Mouse (Mus musculus) midbrain, embryonic 12.5 days (tissue): ENCODE measurements around the gene Cyb5r4. TPM values are rescaled to one million over a fixed set of nuclear protein-coding genes. Genes with fewer than 3 reads are reported as not detected.

Experiments used
- ATAC-seq: fragments of 200-750 bp; cut with Nextera tagmentation; 2 replicates; pipeline ENCODE4 v1.8.0; 2017; ENCODE audit warnings: low read depth, moderate TSS enrichment, moderate library complexity; ENCODE audit not compliant: low FRiP score
- H3K27ac ChIP-seq: fragments of 300-500 bp; sonication (generic); replicated peaks from 2 replicates; pipeline ENCODE4 v1.5.1; 2016; ENCODE audit warnings: mild to moderate bottlenecking
- H3K27me3 ChIP-seq: fragments of 300-500 bp; sonication (generic); 2 replicates; pipeline ENCODE4 v1.6.1; 2016; ENCODE audit warnings: mild to moderate bottlenecking
- H3K36me3 ChIP-seq: fragments of 300-500 bp; sonication (generic); 2 replicates; pipeline ENCODE4 v1.6.1; 2016
- H3K4me1 ChIP-seq: fragments of 300-500 bp; sonication (generic); 2 replicates; pipeline ENCODE4 v1.6.1; 2016
- H3K4me2 ChIP-seq: fragments of 300-500 bp; sonication (generic); replicated peaks from 2 replicates; pipeline ENCODE4 v1.6.1; 2016; ENCODE audit warnings: mild to moderate bottlenecking, moderate library complexity
- H3K4me3 ChIP-seq: fragments of 300-500 bp; sonication (generic); 2 replicates; pipeline ENCODE4 v1.5.1; 2016; ENCODE audit warnings: mild to moderate bottlenecking
- H3K9ac ChIP-seq: fragments of 300-500 bp; sonication (generic); replicated peaks from 2 replicates; pipeline ENCODE4 v1.6.1; 2016; ENCODE audit warnings: mild to moderate bottlenecking, moderate library complexity
- H3K9me3 ChIP-seq: fragments of 300-500 bp; sonication (generic); 2 replicates; pipeline ENCODE4 v1.6.1; 2016; ENCODE audit warnings: mild to moderate bottlenecking
- whole genome bisulfite sequencing: fragments of 180-500 bp; shearing (Covaris S2); methylation state at CpG from one replicate; pipeline ENCODE4 v1.1.7; 2016; 5-methylcytosine and 5-hydroxymethylcytosine counted together
- polyA plus RNA-seq: library from polyadenylated mRNA; unstranded; fragments of >200 nt; fragmentation: Nextera tagmentation; extraction: Ambion mirVana; gene quantifications from 2 replicates; pipeline ENCODE4 v1.2.1, GENCODE M21; 2016

Gene Cyb5r4
- polyA plus RNA-seq, 1 experiment from 2014 or later = 109 TPM

GRCm38 (mm10) chr9:86991758-86992157 lies 30.1 kb upstream of the Cyb5r4 start:
- Histone ChIP-seq H3K9me3 (no peaks in the 10 kb centered on the region), H3K36me3 (no peaks in the 10 kb centered on the region), H3K9ac (no peak overlapping the region), H3K4me2 (no peak overlapping the region), H3K4me3 (no peak overlapping the region), H3K4me1 (no peaks in the 10 kb centered on the region), H3K27ac (no peak overlapping the region), H3K27me3 (no peaks in the 10 kb centered on the region)
- ATAC-seq = no peak
- 88% methylated on average over 8 of the region's 8 CpGs for WGBS

GRCm38 (mm10) chr9:86997046-86997691 lies 24.6 kb upstream of the Cyb5r4 start:
- Histone ChIP-seq H3K9ac (no peak overlapping the region), H3K9me3 (no peaks in the 10 kb centered on the region), H3K4me2 (no peak overlapping the region), H3K27ac (no peak overlapping the region), H3K4me1 (no peaks in the 10 kb centered on the region), H3K36me3 (no peaks in the 10 kb centered on the region), H3K27me3 (no peaks in the 10 kb centered on the region), H3K4me3 (no peak overlapping the region)
- ATAC-seq = no peak
- 70% methylated on average over 3 of the region's 3 CpGs for whole genome bisulfite sequencing

- H3K27me3 ChIP-seq = no peaks in the 10 kb centered on the region
Observed at GRCm38 (mm10) chr9:86999956-87000582, 21.7 kb upstream of the Cyb5r4 start.

GRCm38 (mm10) chr9:87004701-87005434 lies 16.9 kb upstream of the Cyb5r4 start:
- Histone ChIP-seq H3K36me3 (no peaks in the 10 kb centered on the region), H3K9me3 (no peaks in the 10 kb centered on the region), H3K27ac (no peak overlapping the region), H3K4me3 (no peak overlapping the region), H3K27me3 (no peaks in the 10 kb centered on the region), H3K4me1 (no peaks in the 10 kb centered on the region; the same call in 1 of the 2 replicates), H3K4me2 (no peak overlapping the region), H3K9ac (no peak overlapping the region)
- WGBS = 82% methylated on average over 6 of the region's 6 CpGs
- ATAC-seq = no peak

More at GRCm38 (mm10) chr9:86999956-87000582, 21.7 kb upstream of the Cyb5r4 start:
- WGBS = 86% methylated on average over 2 of the region's 2 CpGs
- Histone ChIP-seq H3K36me3 (no peaks in the 10 kb centered on the region), H3K4me1 (no peaks in the 10 kb centered on the region), H3K9me3 (no peaks in the 10 kb centered on the region), H3K4me2 (no peak overlapping the region), H3K4me3 (no peak overlapping the region), H3K27ac (no peak overlapping the region), H3K9ac (no peak overlapping the region)
- no peak for ATAC-seq

GRCm38 (mm10) chr9:87005435-87005779 lies 16.4 kb upstream of the Cyb5r4 start:
- Histone ChIP-seq H3K9me3 (no peaks in the 10 kb centered on the region), H3K27ac (no peak overlapping the region), H3K4me3 (no peak overlapping the region), H3K4me1 (no peaks in the 10 kb centered on the region; the same call in 1 of the 2 replicates), H3K27me3 (no peaks in the 10 kb centered on the region), H3K36me3 (no peaks in the 10 kb centered on the region), H3K4me2 (no peak overlapping the region), H3K9ac (no peak overlapping the region)
- 77% methylated on average over 5 of the region's 5 CpGs for WGBS
- ATAC-seq = no peak

GRCm38 (mm10) chr9:87008507-87008906 lies 13.3 kb upstream of the Cyb5r4 start:
- H3K36me3 ChIP-seq = no peaks in the 10 kb centered on the region
- no peak overlapping the region for H3K9ac ChIP-seq
- no peaks in the 10 kb centered on the region for H3K9me3 ChIP-seq
- no peak overlapping the region for H3K4me2 ChIP-seq
- no peak overlapping the region for H3K4me3 ChIP-seq
- no peak overlapping the region for H3K27ac ChIP-seq
- no peak for ATAC-seq
- no peaks in the 10 kb centered on the region; the same call in 1 of the 2 replicates for H3K4me1 ChIP-seq
- WGBS = 83% methylated on average over 6 of the region's 6 CpGs
- H3K27me3 ChIP-seq = no peaks in the 10 kb centered on the region

GRCm38 (mm10) chr9:87008919-87009318 lies 12.9 kb upstream of the Cyb5r4 start:
- Histone ChIP-seq H3K27me3 (peaks cover 1% of the 10 kb centered on the region; the same call in 1 of the 2 replicates), H3K9ac (no peak overlapping the region), H3K9me3 (no peaks in the 10 kb centered on the region), H3K4me1 (no peaks in the 10 kb centered on the region; the same call in 1 of the 2 replicates), H3K27ac (no peak overlapping the region), H3K4me3 (no peak overlapping the region), H3K36me3 (no peaks in the 10 kb centered on the region), H3K4me2 (no peak overlapping the region)
- ATAC-seq = peak; percentile 54; the same call in 1 of the 2 replicates
- 77% methylated on average over 1 of the region's 1 CpGs for WGBS

- no peaks in the 10 kb centered on the region for H3K36me3 ChIP-seq
- peak; percentile 80 for ATAC-seq
- peaks cover 9% of the 10 kb centered on the region; the same call in 1 of the 2 replicates for H3K4me1 ChIP-seq
- no peaks in the 10 kb centered on the region for H3K9me3 ChIP-seq
- H3K4me2 ChIP-seq = peak within 1 kb of the TSS; percentile 86
- H3K27ac ChIP-seq = 0 out of 2 replicates have a peak within 1 kb of the TSS, but pooled peaks have one; percentile 12
- WGBS = under 1% methylated on average over 65 of the region's 71 CpGs
- peak within 1 kb of the TSS; percentile 54 for H3K4me3 ChIP-seq
- H3K27me3 ChIP-seq = peaks cover 33% of the 10 kb centered on the region
- peak within 1 kb of the TSS; percentile 65 for H3K9ac ChIP-seq
Observed at GRCm38 (mm10) chr9:87015288-87015937, 6.4 kb upstream of the Cyb5r4 start, which contains the start of gene Ripply2. Gene Ripply2 (plus strand): TSS chr9:87015537.

GRCm38 (mm10) chr9:87015938-87016294 lies 5.9 kb upstream of the Cyb5r4 start:
- peak overlapping the region; percentile 65 for H3K9ac ChIP-seq
- H3K27ac ChIP-seq = no peak overlapping the region
- WGBS = 5% methylated on average over 10 of the region's 10 CpGs
- no peaks in the 10 kb centered on the region for H3K36me3 ChIP-seq
- peaks cover 9% of the 10 kb centered on the region; the same call in 1 of the 2 replicates for H3K4me1 ChIP-seq
- ATAC-seq = peak; percentile 84
- H3K4me3 ChIP-seq = peak overlapping the region; percentile 54
- H3K9me3 ChIP-seq = no peaks in the 10 kb centered on the region
- peak overlapping the region; percentile 86 for H3K4me2 ChIP-seq
- peaks cover 33% of the 10 kb centered on the region for H3K27me3 ChIP-seq

GRCm38 (mm10) chr9:87025764-87026163 lies 4.0 kb downstream of the Cyb5r4 start:
- Histone ChIP-seq H3K36me3 (no peaks in the 10 kb centered on the region; the same call in 1 of the 2 replicates), H3K9me3 (no peaks in the 10 kb centered on the region), H3K27me3 (no peaks in the 10 kb centered on the region), H3K9ac (no peak overlapping the region), H3K27ac (no peak overlapping the region), H3K4me3 (no peak overlapping the region), H3K4me2 (no peak overlapping the region), H3K4me1 (peaks cover 11% of the 10 kb centered on the region)
- ATAC-seq = no peak
- WGBS = 81% methylated on average over 6 of the region's 6 CpGs

GRCm38 (mm10) chr9:87027423-87028084 lies 5.7 kb downstream of the Cyb5r4 start:
- Histone ChIP-seq H3K9ac (no peak overlapping the region), H3K36me3 (peaks cover 5% of the 10 kb centered on the region), H3K27ac (no peak overlapping the region), H3K4me2 (no peak overlapping the region), H3K9me3 (no peaks in the 10 kb centered on the region), H3K4me1 (peaks cover 7% of the 10 kb centered on the region), H3K4me3 (no peak overlapping the region), H3K27me3 (no peaks in the 10 kb centered on the region)
- ATAC-seq = peak; percentile 64
- 44% methylated on average over 8 of the region's 8 CpGs for WGBS
